ENCODE assay signal across 22 mouse cellular contexts in the genomic region with DNA sequence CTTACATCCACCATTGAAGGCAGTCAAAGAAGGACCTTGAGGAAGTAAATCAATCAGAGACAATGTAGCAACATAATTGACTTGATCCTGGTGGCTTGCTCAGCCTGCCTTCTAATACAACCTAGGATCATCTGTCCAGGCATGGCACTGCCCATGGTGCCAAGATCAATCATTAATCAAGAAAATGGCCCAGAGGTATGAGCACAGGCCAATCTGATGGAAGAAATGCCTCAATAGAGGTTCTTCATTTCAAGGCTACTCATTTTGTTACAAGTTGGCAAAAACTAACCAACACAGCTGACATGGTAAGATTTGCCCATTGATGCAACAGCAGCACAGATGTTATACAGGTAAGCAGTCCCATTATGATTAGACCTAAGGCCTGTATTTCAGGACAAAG.
"Had no signal": no experiment of that assay in that cellular context is flagged by ENCODE, and none has a peak within 500 bp of the region (broad histone marks: within the 10 kb centered on the region; RNA-seq: fewer than 3 reads in every experiment).

No protein-coding gene starts in this region.

- H3K36me3 ChIP-seq: heart, embryonic 13.5 days; heart, embryonic 15.5 days; hindbrain, embryonic 13.5 days; hindbrain, embryonic 15.5 days; limb, embryonic 13.5 days; limb, embryonic 15.5 days had no signal

- DNase-seq: gastrocnemius, adult 2 months; gastrocnemius, postnatal 10 days; gastrocnemius, postnatal 25 days; heart, adult 11 months; heart, adult 2 months; heart, postnatal 14 days; heart, postnatal 36 days; kidney, postnatal 14 days; layer of hippocampus, adult 9-11 months; layer of hippocampus, postnatal 36 days; left cerebral cortex, postnatal 4 days had no signal

- H3K4me3 ChIP-seq: gastrocnemius, adult 2 months; heart, adult 2 months; heart, embryonic 13.5 days; heart, embryonic 15.5 days; hindbrain, embryonic 13.5 days; hindbrain, embryonic 15.5 days; limb, embryonic 13.5 days; limb, embryonic 15.5 days had no signal

- H3K9ac ChIP-seq: heart, embryonic 13.5 days; heart, embryonic 15.5 days; hindbrain, embryonic 13.5 days; hindbrain, embryonic 15.5 days; limb, embryonic 13.5 days; limb, embryonic 15.5 days; liver, embryonic 14.5 days had no signal

- H3K27ac ChIP-seq: gastrocnemius, adult 2 months; heart, adult 2 months; heart, embryonic 13.5 days; heart, embryonic 15.5 days; hindbrain, embryonic 13.5 days; hindbrain, embryonic 15.5 days; hindbrain, postnatal 0 days; limb, embryonic 13.5 days; limb, embryonic 15.5 days; liver, embryonic 14.5 days had no signal

- H3K9me3 ChIP-seq: heart, embryonic 13.5 days; heart, embryonic 15.5 days; hindbrain, embryonic 13.5 days; hindbrain, embryonic 15.5 days; limb, embryonic 13.5 days; limb, embryonic 15.5 days had no signal

- H3K4me1 ChIP-seq: heart, embryonic 13.5 days; heart, embryonic 15.5 days; hindbrain, embryonic 13.5 days; hindbrain, embryonic 15.5 days; limb, embryonic 13.5 days; limb, embryonic 15.5 days had no signal

- H3K4me2 ChIP-seq: heart, embryonic 11.5 days; heart, embryonic 13.5 days; heart, embryonic 15.5 days; hindbrain, embryonic 13.5 days; hindbrain, embryonic 15.5 days; limb, embryonic 13.5 days; limb, embryonic 15.5 days; liver, embryonic 11.5 days had no signal

- H3K27me3 ChIP-seq: heart, embryonic 13.5 days; heart, embryonic 15.5 days; hindbrain, embryonic 13.5 days; hindbrain, embryonic 15.5 days; limb, embryonic 13.5 days; limb, embryonic 15.5 days had no signal

- ATAC-seq: hindbrain, postnatal 0 days; intestine, embryonic 16.5 days had no signal
